Mouse (Mus musculus) embryonic facial prominence, embryonic 10.5 days (tissue): ENCODE data around the gene Ssr2. TPM values are rescaled to one million over a fixed set of nuclear protein-coding genes. Genes with fewer than 3 reads are reported as not detected.

Experiments
- DNase-seq: peaks from one replicate; pipeline ENCODE4 v3.0.0-alpha.2; 2017; ENCODE audit warnings: low spot score
- H3K27ac ChIP-seq: fragments of 300-500 bp; sonication (generic); replicated peaks from 2 replicates; pipeline ENCODE4 v1.5.1; 2016; ENCODE audit warnings: mild to moderate bottlenecking
- H3K27me3 ChIP-seq: fragments of 300-500 bp; sonication (generic); replicated peaks from 2 replicates; pipeline ENCODE4 v1.6.1; 2016; ENCODE audit warnings: low read depth, mild to moderate bottlenecking; ENCODE audit not compliant: poor library complexity, severe bottlenecking
- H3K36me3 ChIP-seq: fragments of 300-500 bp; sonication (generic); replicated peaks from 2 replicates; pipeline ENCODE4 v1.6.1; 2016; ENCODE audit warnings: mild to moderate bottlenecking, moderate library complexity
- H3K4me1 ChIP-seq: fragments of 300-500 bp; sonication (generic); 2 replicates; pipeline ENCODE4 v1.6.1; 2016
- H3K4me3 ChIP-seq: fragments of 300-500 bp; sonication (generic); 2 replicates; pipeline ENCODE4 v1.5.1; 2016; ENCODE audit warnings: mild to moderate bottlenecking, moderate library complexity
- H3K9me3 ChIP-seq: fragments of 300-500 bp; sonication (generic); 2 replicates; pipeline ENCODE4 v1.6.1; 2016; ENCODE audit warnings: mild to moderate bottlenecking
- WGBS: fragments of 180-500 bp; shearing (Covaris S2); methylation state at CpG from one replicate; pipeline ENCODE4 v1.1.7; 2016; 5-methylcytosine and 5-hydroxymethylcytosine counted together
- polyA plus RNA-seq: library from polyadenylated mRNA; unstranded; fragments of >200 nt; fragmentation: Nextera tagmentation; extraction: Ambion mirVana; gene quantifications from 2 replicates; pipeline ENCODE4 v1.2.1, GENCODE M21; 2016

The Ssr2 gene
- polyA plus RNA-seq, 1 experiment from 2014 or later = 231 TPM

DNA sequence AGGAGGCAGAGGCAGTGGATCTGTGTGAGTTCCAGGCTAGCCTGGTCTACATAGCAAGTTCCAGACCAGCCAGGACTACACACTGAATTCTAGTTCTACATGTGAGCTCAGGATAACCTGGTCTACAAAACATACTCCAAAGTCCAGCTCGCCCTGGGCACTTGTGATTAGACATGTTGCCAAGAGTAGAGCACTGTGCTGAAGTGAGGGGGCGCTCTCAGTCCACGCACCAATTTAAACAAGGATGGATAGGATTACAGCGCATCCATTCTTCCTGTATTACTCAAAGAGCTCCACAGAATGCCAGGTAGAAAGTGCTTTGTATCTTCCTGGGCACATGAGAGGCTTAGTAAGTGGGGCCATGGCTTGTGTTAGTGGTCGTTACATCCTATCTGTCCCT lies 31.2 kb upstream of the Ssr2 start:
- Histone ChIP-seq H3K4me1 (peaks cover 58% of the 10 kb centered on the region), H3K4me3 (0 out of 2 replicates have a peak overlapping the region, but pooled peaks have one; percentile 17), H3K9me3 (no peaks in the 10 kb centered on the region), H3K27me3 (no peaks in the 10 kb centered on the region), H3K27ac (0 out of 2 replicates have a peak overlapping the region, but pooled peaks have one; percentile 24), H3K36me3 (peaks cover 29% of the 10 kb centered on the region)
- no peak for DNase-seq
- 39% methylated on average over 5 of the region's 5 CpGs for WGBS

DNA sequence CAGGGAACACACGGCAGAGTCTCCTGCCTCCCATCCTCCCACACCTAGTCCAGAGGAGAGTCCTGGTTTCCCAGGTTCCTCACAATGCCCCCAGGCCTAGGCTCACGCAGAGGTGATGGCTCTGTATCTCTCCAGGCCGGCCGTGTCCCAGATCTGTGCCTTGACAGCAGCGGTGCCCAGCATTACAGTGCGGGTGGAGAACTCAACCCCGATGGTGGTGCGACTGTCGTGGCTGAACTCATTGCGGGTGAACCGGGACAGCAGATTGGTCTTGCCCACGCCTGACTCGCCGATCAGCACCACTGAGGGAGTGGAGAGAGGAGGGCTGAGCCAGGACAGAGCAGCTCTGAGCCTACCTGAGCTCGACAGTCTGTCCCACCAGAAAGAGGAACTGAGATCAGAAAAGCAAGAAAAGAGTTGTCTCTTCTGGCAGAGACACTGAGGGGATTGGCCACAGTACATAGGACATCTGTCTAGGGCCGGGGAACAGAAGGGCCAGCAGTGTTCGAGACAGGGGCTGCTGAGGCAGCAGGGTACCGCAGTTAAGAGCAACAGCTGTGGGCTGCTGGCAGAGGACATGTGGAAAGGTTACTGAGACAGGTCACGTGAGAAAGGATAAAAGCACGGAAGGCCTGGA lies 30.6 kb upstream of the Ssr2 start:
- no peak for DNase-seq

GRCm38 (mm10) chr3:88546674-88547418 lies 28.8 kb upstream of the Ssr2 start:
- H3K36me3 ChIP-seq = peaks cover 12% of the 10 kb centered on the region
- no peaks in the 10 kb centered on the region for H3K27me3 ChIP-seq
- no peaks in the 10 kb centered on the region for H3K9me3 ChIP-seq
- H3K4me3 ChIP-seq = no peak overlapping the region
- peaks cover 46% of the 10 kb centered on the region for H3K4me1 ChIP-seq
- H3K27ac ChIP-seq = no peak overlapping the region
- no peak for DNase-seq
- WGBS = 79% methylated on average over 6 of the region's 6 CpGs

More for the DNA sequence above, 30.6 kb upstream of the Ssr2 start:
- H3K4me1 ChIP-seq = peaks cover 55% of the 10 kb centered on the region
- 67% methylated on average over 20 of the region's 20 CpGs for WGBS
- H3K27ac ChIP-seq = 0 out of 2 replicates have a peak overlapping the region, but pooled peaks have one; percentile 24
- H3K27me3 ChIP-seq = no peaks in the 10 kb centered on the region
- H3K36me3 ChIP-seq = peaks cover 30% of the 10 kb centered on the region
- H3K9me3 ChIP-seq = no peaks in the 10 kb centered on the region
- H3K4me3 ChIP-seq = peak overlapping the region; percentile 17; the same call in 1 of the 2 replicates

GRCm38 (mm10) chr3:88548180-88548917 lies 27.3 kb upstream of the Ssr2 start, which contains the start of gene Rab25:
TSS of gene Rab25 (minus strand) at chr3:88548300.
- Histone ChIP-seq H3K36me3 (peaks cover 9% of the 10 kb centered on the region), H3K4me3 (peak within 1 kb of the TSS; percentile 38), H3K4me1 (peaks cover 42% of the 10 kb centered on the region), H3K9me3 (no peaks in the 10 kb centered on the region), H3K27ac (peak within 1 kb of the TSS; percentile 58), H3K27me3 (no peaks in the 10 kb centered on the region)
- DNase-seq = peak; percentile 31
- WGBS = 45% methylated on average over 18 of the region's 18 CpGs

GRCm38 (mm10) chr3:88551586-88551985 lies 24.1 kb upstream of the Ssr2 start:
- Histone ChIP-seq H3K4me1 (peaks cover 50% of the 10 kb centered on the region), H3K27me3 (no peaks in the 10 kb centered on the region), H3K36me3 (peaks cover 23% of the 10 kb centered on the region), H3K4me3 (peak overlapping the region; percentile 94), H3K27ac (no peak overlapping the region), H3K9me3 (no peaks in the 10 kb centered on the region)
- no peak for DNase-seq
- 88% methylated on average over 4 of the region's 4 CpGs for WGBS

DNA sequence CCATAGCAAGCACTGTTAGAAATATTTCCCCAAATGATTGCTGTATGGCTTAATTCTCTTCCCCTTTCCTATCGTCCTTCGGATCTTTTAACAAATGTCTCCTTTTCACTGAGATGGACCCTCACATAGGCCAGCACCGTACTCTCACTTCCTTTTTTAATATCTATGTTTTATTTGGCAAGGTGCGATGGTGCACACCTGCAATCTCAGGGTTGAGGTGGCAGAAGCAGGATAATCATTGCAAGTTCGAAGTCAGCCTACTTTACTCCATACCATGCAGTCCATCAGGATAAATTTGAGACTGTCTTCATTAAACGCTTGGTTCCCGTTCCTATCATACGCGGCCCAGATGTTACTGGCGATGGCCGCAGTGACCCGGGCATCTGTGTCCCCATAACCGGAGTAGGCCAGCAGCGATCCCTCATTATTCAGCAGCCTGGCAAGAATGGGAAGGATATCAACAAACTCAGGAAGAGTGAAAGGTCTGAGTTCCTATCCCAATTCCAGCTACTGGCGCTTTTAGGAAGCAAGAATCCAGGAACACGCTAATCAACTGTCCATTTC lies 23.5 kb upstream of the Ssr2 start:
- peaks cover 29% of the 10 kb centered on the region for H3K36me3 ChIP-seq
- H3K27ac ChIP-seq = peak overlapping the region; percentile 99
- H3K4me1 ChIP-seq = peaks cover 53% of the 10 kb centered on the region
- H3K27me3 ChIP-seq = no peaks in the 10 kb centered on the region
- WGBS = 26% methylated on average over 16 of the region's 16 CpGs
- DNase-seq = no peak
- peak overlapping the region; percentile 94 for H3K4me3 ChIP-seq
- no peaks in the 10 kb centered on the region for H3K9me3 ChIP-seq

GRCm38 (mm10) chr3:88552676-88553524 lies 22.8 kb upstream of the Ssr2 start, which contains the start of gene Lamtor2:
TSS of gene Lamtor2 (minus strand) at chr3:88553074.
- Histone ChIP-seq H3K27ac (peak within 1 kb of the TSS; percentile 99), H3K27me3 (no peaks in the 10 kb centered on the region), H3K9me3 (no peaks in the 10 kb centered on the region), H3K4me3 (peak within 1 kb of the TSS; percentile 94), H3K36me3 (peaks cover 36% of the 10 kb centered on the region), H3K4me1 (peaks cover 52% of the 10 kb centered on the region)
- WGBS = under 1% methylated on average over 48 of the region's 48 CpGs
- DNase-seq = peak; percentile 98

DNA sequence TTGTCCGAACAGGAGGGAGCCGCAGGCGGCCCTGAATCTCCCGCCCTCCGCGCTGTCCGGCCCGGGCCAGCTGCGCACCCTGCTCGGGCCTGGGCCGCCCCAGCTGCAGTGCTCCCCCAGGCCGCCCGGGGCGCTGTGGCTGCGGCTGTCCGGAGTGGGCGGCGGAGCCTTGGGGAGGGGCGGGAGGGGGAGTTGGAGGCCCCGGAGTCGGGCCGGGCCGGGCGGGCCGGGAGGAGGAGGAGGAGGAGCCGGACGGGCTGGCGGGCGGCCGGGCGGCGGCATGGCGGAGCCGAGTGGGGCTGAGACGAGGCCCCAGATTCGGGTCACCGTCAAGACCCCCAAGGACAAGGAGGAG lies 22.2 kb upstream of the Ssr2 start, which contains the start of gene Ubqln4:
TSS of gene Ubqln4 (plus strand) at position 234 of the 355 bp plus-strand sequence.
- peak within 1 kb of the TSS; percentile 94 for H3K4me3 ChIP-seq
- peak; percentile 97 for DNase-seq
- H3K36me3 ChIP-seq = peaks cover 42% of the 10 kb centered on the region
- under 1% methylated on average over 36 of the region's 37 CpGs for WGBS
- H3K27me3 ChIP-seq = no peaks in the 10 kb centered on the region
- peaks cover 46% of the 10 kb centered on the region for H3K4me1 ChIP-seq
- H3K27ac ChIP-seq = peak within 1 kb of the TSS; percentile 99
- no peaks in the 10 kb centered on the region for H3K9me3 ChIP-seq

DNA sequence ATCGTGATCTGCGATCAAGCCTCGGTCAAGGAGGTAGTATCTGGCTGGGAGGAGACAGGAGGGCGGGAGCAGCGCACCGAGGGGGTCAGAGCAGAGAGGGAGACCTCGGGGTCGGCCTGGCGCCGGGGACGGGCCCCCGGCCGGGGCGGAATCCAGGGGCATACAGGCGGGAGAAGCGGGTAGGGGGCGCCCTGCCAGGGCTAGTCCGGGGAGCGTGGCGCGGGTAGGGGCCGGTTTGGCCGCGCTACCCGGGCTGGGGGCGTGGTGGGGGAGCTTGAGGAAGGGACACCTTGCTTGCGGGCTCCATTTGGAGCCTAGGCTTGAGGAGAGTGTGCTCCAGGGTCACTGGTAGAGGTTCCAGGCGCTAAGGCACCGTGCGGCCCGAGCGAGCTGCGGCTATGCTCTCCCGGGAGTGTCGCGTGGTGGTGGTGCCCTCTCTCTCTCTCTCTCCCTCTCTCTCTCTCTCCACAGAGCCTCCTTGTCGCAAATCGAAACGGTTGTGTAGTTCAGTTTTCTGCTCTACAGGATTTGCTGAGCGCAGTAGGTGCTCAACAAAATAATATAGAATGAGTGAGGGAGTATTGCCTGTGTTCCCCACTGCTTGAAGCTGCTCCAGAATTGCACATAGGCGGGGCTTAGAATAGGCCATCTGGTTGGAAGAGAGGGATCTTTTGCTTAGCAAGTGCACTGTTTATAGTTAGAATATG lies 21.6 kb upstream of the Ssr2 start:
- no peak for DNase-seq
- no peaks in the 10 kb centered on the region for H3K27me3 ChIP-seq
- H3K4me3 ChIP-seq = peak overlapping the region; percentile 94
- no peaks in the 10 kb centered on the region for H3K9me3 ChIP-seq
- H3K4me1 ChIP-seq = peaks cover 45% of the 10 kb centered on the region
- H3K36me3 ChIP-seq = peaks cover 47% of the 10 kb centered on the region
- peak overlapping the region; percentile 99 for H3K27ac ChIP-seq
- WGBS = 1% methylated on average over 41 of the region's 41 CpGs

GRCm38 (mm10) chr3:88555069-88555605 lies 20.5 kb upstream of the Ssr2 start:
- 77% methylated on average over 5 of the region's 5 CpGs for WGBS
- Histone ChIP-seq H3K4me1 (peaks cover 42% of the 10 kb centered on the region), H3K4me3 (peak overlapping the region; percentile 94), H3K27me3 (no peaks in the 10 kb centered on the region), H3K9me3 (no peaks in the 10 kb centered on the region), H3K27ac (no peak overlapping the region; the same call in 1 of the 2 replicates), H3K36me3 (peaks cover 52% of the 10 kb centered on the region)
- DNase-seq = no peak

DNA sequence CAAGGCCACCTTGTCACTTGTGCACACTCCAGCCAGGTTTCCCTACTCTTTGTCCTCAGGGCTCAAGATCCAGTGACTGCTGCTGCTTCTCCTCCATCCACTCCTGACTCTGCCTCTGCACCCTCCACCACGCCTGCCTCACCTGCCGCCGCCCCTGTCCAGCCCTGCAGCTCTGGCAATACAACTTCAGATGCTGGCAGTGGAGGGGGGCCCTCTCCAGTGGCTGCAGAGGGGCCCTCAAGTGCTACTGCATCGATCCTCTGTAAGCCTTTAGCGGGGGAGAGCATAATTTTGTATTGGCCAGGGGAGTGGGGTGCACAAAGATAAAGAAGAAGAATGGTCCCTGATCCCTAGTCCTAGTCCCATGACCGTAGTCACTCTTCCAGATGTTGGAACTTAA lies 19.9 kb upstream of the Ssr2 start:
- no peaks in the 10 kb centered on the region for H3K9me3 ChIP-seq
- DNase-seq = no peak
- peak overlapping the region; percentile 94; the same call in 1 of the 2 replicates for H3K4me3 ChIP-seq
- 96% methylated on average over 6 of the region's 6 CpGs for WGBS
- no peaks in the 10 kb centered on the region for H3K27me3 ChIP-seq
- no peak overlapping the region for H3K27ac ChIP-seq
- H3K4me1 ChIP-seq = peaks cover 42% of the 10 kb centered on the region
- H3K36me3 ChIP-seq = peaks cover 58% of the 10 kb centered on the region
